Mouse (Mus musculus) hindbrain, embryonic 10.5 days (tissue): ENCODE results near the gene Selenof. TPM values are rescaled to one million over a fixed set of nuclear protein-coding genes. Genes with fewer than 3 reads are reported as not detected.

Source experiments
- DNase-seq: peaks from one replicate; pipeline ENCODE4 v3.0.0-alpha.2; 2017; ENCODE audit warnings: low spot score
- H3K27ac ChIP-seq: fragments of 300-500 bp; sonication (generic); 2 replicates; pipeline ENCODE4 v1.5.1; 2016; ENCODE audit warnings: mild to moderate bottlenecking, moderate library complexity
- H3K27me3 ChIP-seq: fragments of 300-500 bp; sonication (generic); 2 replicates; pipeline ENCODE4 v1.6.1; 2016; ENCODE audit warnings: mild to moderate bottlenecking; ENCODE audit not compliant: poor library complexity, insufficient read depth, severe bottlenecking
- H3K36me3 ChIP-seq: fragments of 300-500 bp; sonication (generic); 2 replicates; pipeline ENCODE4 v1.6.1; 2016; ENCODE audit warnings: mild to moderate bottlenecking, moderate library complexity
- H3K4me1 ChIP-seq: fragments of 300-500 bp; sonication (generic); replicated peaks from 2 replicates; pipeline ENCODE4 v1.6.1; 2016; ENCODE audit warnings: mild to moderate bottlenecking
- H3K4me3 ChIP-seq: fragments of 300-500 bp; sonication (generic); 2 replicates; pipeline ENCODE4 v1.5.1; 2016; ENCODE audit warnings: mild to moderate bottlenecking, moderate library complexity
- H3K9me3 ChIP-seq: fragments of 300-500 bp; sonication (generic); 2 replicates; pipeline ENCODE4 v1.6.1; 2016; ENCODE audit warnings: mild to moderate bottlenecking, moderate library complexity
- WGBS: fragments of 180-500 bp; shearing (Covaris S2); methylation state at CpG from one replicate; pipeline ENCODE4 v1.1.7; 2016; 5-methylcytosine and 5-hydroxymethylcytosine counted together
- polyA plus RNA-seq: library from polyadenylated mRNA; unstranded; fragments of >200 nt; fragmentation: Nextera tagmentation; extraction: Ambion mirVana; gene quantifications from 2 replicates; pipeline ENCODE4 v1.2.1, GENCODE M21; 2016

Gene Selenof
- polyA plus RNA-seq, 1 experiment from 2014 or later = 487 TPM

GRCm38 (mm10) chr3:144550036-144550435 lies 20.1 kb upstream of the Selenof start:
- peaks cover 26% of the 10 kb centered on the region for H3K4me1 ChIP-seq
- H3K9me3 ChIP-seq = no peaks in the 10 kb centered on the region
- H3K4me3 ChIP-seq = no peak overlapping the region
- no peaks in the 10 kb centered on the region for H3K27me3 ChIP-seq
- H3K27ac ChIP-seq = no peak overlapping the region
- WGBS = 93% methylated on average over 5 of the region's 5 CpGs
- DNase-seq = no peak
- H3K36me3 ChIP-seq = no peaks in the 10 kb centered on the region

GRCm38 (mm10) chr3:144550659-144551058 lies 19.4 kb upstream of the Selenof start:
- H3K4me1 ChIP-seq = peaks cover 24% of the 10 kb centered on the region
- 94% methylated on average over 5 of the region's 5 CpGs for WGBS
- no peak for DNase-seq
- H3K9me3 ChIP-seq = no peaks in the 10 kb centered on the region
- H3K27me3 ChIP-seq = no peaks in the 10 kb centered on the region
- H3K4me3 ChIP-seq = no peak overlapping the region
- no peak overlapping the region for H3K27ac ChIP-seq
- no peaks in the 10 kb centered on the region for H3K36me3 ChIP-seq

GRCm38 (mm10) chr3:144551416-144551815 lies 18.7 kb upstream of the Selenof start:
- Histone ChIP-seq H3K4me1 (peaks cover 24% of the 10 kb centered on the region), H3K4me3 (no peak overlapping the region), H3K27ac (no peak overlapping the region), H3K36me3 (no peaks in the 10 kb centered on the region), H3K27me3 (no peaks in the 10 kb centered on the region), H3K9me3 (no peaks in the 10 kb centered on the region)
- no peak for DNase-seq
- WGBS = 80% methylated on average over 4 of the region's 4 CpGs

GRCm38 (mm10) chr3:144553942-144554341 lies 16.2 kb upstream of the Selenof start:
- H3K4me3 ChIP-seq = no peak overlapping the region
- peaks cover 41% of the 10 kb centered on the region for H3K4me1 ChIP-seq
- H3K27ac ChIP-seq = no peak overlapping the region
- WGBS = 60% methylated on average over 7 of the region's 7 CpGs
- H3K36me3 ChIP-seq = no peaks in the 10 kb centered on the region
- H3K27me3 ChIP-seq = no peaks in the 10 kb centered on the region
- no peak for DNase-seq
- no peaks in the 10 kb centered on the region for H3K9me3 ChIP-seq

GRCm38 (mm10) chr3:144554503-144554902 lies 15.6 kb upstream of the Selenof start:
- WGBS = 73% methylated on average over 9 of the region's 9 CpGs
- Histone ChIP-seq H3K36me3 (no peaks in the 10 kb centered on the region), H3K27ac (no peak overlapping the region), H3K4me3 (no peak overlapping the region), H3K9me3 (no peaks in the 10 kb centered on the region), H3K27me3 (no peaks in the 10 kb centered on the region), H3K4me1 (peaks cover 45% of the 10 kb centered on the region)
- DNase-seq = no peak

- H3K4me1 ChIP-seq = peaks cover 46% of the 10 kb centered on the region
These were observed 15.0 kb upstream of the Selenof start for GRCm38 (mm10) chr3:144555144-144555543.

GRCm38 (mm10) chr3:144556625-144557324 lies 13.3 kb upstream of the Selenof start:
- peaks cover 4% of the 10 kb centered on the region for H3K36me3 ChIP-seq
- H3K27me3 ChIP-seq = no peaks in the 10 kb centered on the region
- peaks cover 48% of the 10 kb centered on the region for H3K4me1 ChIP-seq
- H3K27ac ChIP-seq = peak overlapping the region; percentile 75
- no peaks in the 10 kb centered on the region for H3K9me3 ChIP-seq
- peak; percentile 37 for DNase-seq
- WGBS = 3% methylated on average over 16 of the region's 16 CpGs
- peak overlapping the region; percentile 38 for H3K4me3 ChIP-seq

More at GRCm38 (mm10) chr3:144555144-144555543, 15.0 kb upstream of the Selenof start:
- DNase-seq = no peak
- no peaks in the 10 kb centered on the region for H3K27me3 ChIP-seq
- H3K4me3 ChIP-seq = no peak overlapping the region
- H3K9me3 ChIP-seq = no peaks in the 10 kb centered on the region
- WGBS = 92% methylated on average over 7 of the region's 7 CpGs
- H3K36me3 ChIP-seq = no peaks in the 10 kb centered on the region
- no peak overlapping the region for H3K27ac ChIP-seq

- no peak overlapping the region for H3K4me3 ChIP-seq
- 50% methylated on average over 5 of the region's 5 CpGs for WGBS
- H3K36me3 ChIP-seq = peaks cover 7% of the 10 kb centered on the region
- no peak for DNase-seq
- H3K9me3 ChIP-seq = no peaks in the 10 kb centered on the region
- H3K4me1 ChIP-seq = peaks cover 49% of the 10 kb centered on the region
- H3K27me3 ChIP-seq = no peaks in the 10 kb centered on the region
- H3K27ac ChIP-seq = no peak overlapping the region
These were observed 11.8 kb upstream of the Selenof start for GRCm38 (mm10) chr3:144558274-144558673.

- H3K9me3 ChIP-seq = no peaks in the 10 kb centered on the region
- no peak overlapping the region for H3K4me3 ChIP-seq
- no peaks in the 10 kb centered on the region for H3K27me3 ChIP-seq
- H3K36me3 ChIP-seq = peaks cover 7% of the 10 kb centered on the region
- DNase-seq = no peak
- WGBS = 70% methylated on average over 22 of the region's 22 CpGs
- no peak overlapping the region for H3K27ac ChIP-seq
- H3K4me1 ChIP-seq = peaks cover 31% of the 10 kb centered on the region
These were observed 8.4 kb upstream of the Selenof start for GRCm38 (mm10) chr3:144561511-144562250.

- no peak for DNase-seq
- H3K9me3 ChIP-seq = no peaks in the 10 kb centered on the region
- peaks cover 24% of the 10 kb centered on the region for H3K4me1 ChIP-seq
- peaks cover 7% of the 10 kb centered on the region for H3K36me3 ChIP-seq
- H3K4me3 ChIP-seq = no peak overlapping the region
- WGBS = 85% methylated on average over 7 of the region's 7 CpGs
- H3K27ac ChIP-seq = no peak overlapping the region
- H3K27me3 ChIP-seq = no peaks in the 10 kb centered on the region
These were observed 6.2 kb upstream of the Selenof start for GRCm38 (mm10) chr3:144563916-144564315.

GRCm38 (mm10) chr3:144565212-144565611 lies 4.9 kb upstream of the Selenof start:
- Histone ChIP-seq H3K36me3 (peaks cover 7% of the 10 kb centered on the region), H3K4me3 (no peak overlapping the region), H3K4me1 (peaks cover 24% of the 10 kb centered on the region), H3K27me3 (no peaks in the 10 kb centered on the region), H3K27ac (no peak overlapping the region), H3K9me3 (no peaks in the 10 kb centered on the region)
- 93% methylated on average over 7 of the region's 7 CpGs for WGBS
- no peak for DNase-seq

- Histone ChIP-seq H3K36me3 (peaks cover 10% of the 10 kb centered on the region), H3K4me1 (peaks cover 33% of the 10 kb centered on the region), H3K4me3 (peak overlapping the region; percentile 93), H3K27ac (peak overlapping the region; percentile 95), H3K27me3 (no peaks in the 10 kb centered on the region), H3K9me3 (no peaks in the 10 kb centered on the region)
- WGBS = 1% methylated on average over 21 of the region's 21 CpGs
- no peak for DNase-seq
These were observed 1.2 kb upstream of the Selenof start for GRCm38 (mm10) chr3:144568861-144569361.

- Histone ChIP-seq H3K4me3 (peak overlapping the region; percentile 93), H3K36me3 (peaks cover 16% of the 10 kb centered on the region), H3K9me3 (no peaks in the 10 kb centered on the region), H3K4me1 (peaks cover 33% of the 10 kb centered on the region), H3K27ac (peak overlapping the region; percentile 95), H3K27me3 (no peaks in the 10 kb centered on the region)
- DNase-seq = peak; percentile 67
- under 1% methylated on average over 47 of the region's 47 CpGs for WGBS
These were observed 618 bp upstream of the Selenof start for GRCm38 (mm10) chr3:144569401-144569971.
